Mouse (Mus musculus): ENCODE results near the gene Kiz. TPM values are rescaled to one million over a fixed set of nuclear protein-coding genes. Genes with fewer than 3 reads are reported as not detected.

Gene Kiz
- total RNA-seq, 2 experiments from 2014 or later = 46.4 to 47.3 TPM

- DNase-seq = peak; percentile 15 to 47
Observed at GRCm38 (mm10) chr2:146865781-146866180, 10.1 kb downstream of the Kiz start.

- no peak for DNase-seq
Observed at GRCm38 (mm10) chr2:146871300-146872269, 15.9 kb downstream of the Kiz start.

- DNase-seq = peak in 1 of 2 experiments; percentile 12
Observed at GRCm38 (mm10) chr2:146872697-146873096, 17.0 kb downstream of the Kiz start.

GRCm38 (mm10) chr2:146873881-146874441, 18.3 kb downstream of the Kiz start:
- no peak for DNase-seq

- DNase-seq = no peak
Observed at GRCm38 (mm10) chr2:146877423-146878098, 21.9 kb downstream of the Kiz start.

GRCm38 (mm10) chr2:146881623-146882022, 26.0 kb downstream of the Kiz start:
- no peak for DNase-seq

- DNase-seq = no peak
Observed at GRCm38 (mm10) chr2:146884291-146884855, 28.7 kb downstream of the Kiz start.

- DNase-seq = no peak
Observed at GRCm38 (mm10) chr2:146888786-146889414, 33.2 kb downstream of the Kiz start.

GRCm38 (mm10) chr2:146898977-146899376, 43.3 kb downstream of the Kiz start:
- DNase-seq = peak; percentile 12 to 23

- no peak for DNase-seq
Observed at GRCm38 (mm10) chr2:146916085-146916484, 60.4 kb downstream of the Kiz start.

- DNase-seq = no peak
Observed at GRCm38 (mm10) chr2:146917770-146918169, 62.1 kb downstream of the Kiz start.

GRCm38 (mm10) chr2:146920375-146921160, 64.9 kb downstream of the Kiz start:
- DNase-seq = no peak

GRCm38 (mm10) chr2:146925296-146925695, 69.6 kb downstream of the Kiz start:
- no peak for DNase-seq

GRCm38 (mm10) chr2:146925846-146926245, 70.2 kb downstream of the Kiz start:
- peak in 1 of 2 experiments; percentile 7 for DNase-seq

- no peak for DNase-seq
Observed at GRCm38 (mm10) chr2:146948223-146948776, 92.6 kb downstream of the Kiz start.

GRCm38 (mm10) chr2:146956366-146956765, 100.7 kb downstream of the Kiz start:
- DNase-seq = no peak

- DNase-seq = no peak
Observed at GRCm38 (mm10) chr2:146958398-146958911, 102.8 kb downstream of the Kiz start.

- peak; percentile 85 to 88 for DNase-seq
Observed at GRCm38 (mm10) chr2:146958951-146959821, 103.5 kb downstream of the Kiz start.

GRCm38 (mm10) chr2:146975024-146975423, 119.4 kb downstream of the Kiz start:
- DNase-seq = no peak
